Mouse (Mus musculus) liver, embryonic 12.5 days (tissue): ENCODE results near the gene Olfr729. TPM values are rescaled to one million over a fixed set of nuclear protein-coding genes. Genes with fewer than 3 reads are reported as not detected.

Source experiments
- ATAC-seq: fragments of 200-750 bp; cut with Nextera tagmentation; 2 replicates; pipeline ENCODE4 v1.8.0; 2017; ENCODE audit warnings: moderate number of reproducible peaks, mild to moderate bottlenecking, moderate library complexity
- H3K27ac ChIP-seq: fragments of 300-500 bp; sonication (generic); 2 replicates; pipeline ENCODE4 v1.5.1; 2016; ENCODE audit warnings: mild to moderate bottlenecking
- H3K27me3 ChIP-seq: fragments of 300-500 bp; sonication (generic); replicated peaks from 2 replicates; pipeline ENCODE4 v1.6.1; 2016; ENCODE audit warnings: mild to moderate bottlenecking, moderate library complexity
- H3K36me3 ChIP-seq: fragments of 300-500 bp; sonication (generic); 2 replicates; pipeline ENCODE4 v1.6.1; 2016; ENCODE audit warnings: mild to moderate bottlenecking, moderate library complexity
- H3K4me1 ChIP-seq: fragments of 300-500 bp; sonication (generic); 2 replicates; pipeline ENCODE4 v1.6.1; 2016
- H3K4me2 ChIP-seq: fragments of 300-500 bp; sonication (generic); 2 replicates; pipeline ENCODE4 v1.6.1; 2016; ENCODE audit warnings: mild to moderate bottlenecking, moderate library complexity
- H3K4me3 ChIP-seq: fragments of 300-500 bp; sonication (generic); 2 replicates; pipeline ENCODE4 v1.5.1; 2016; ENCODE audit warnings: mild to moderate bottlenecking, moderate library complexity
- H3K9ac ChIP-seq: fragments of 300-500 bp; sonication (generic); 2 replicates; pipeline ENCODE4 v1.6.1; 2016; ENCODE audit warnings: mild to moderate bottlenecking, moderate library complexity
- H3K9me3 ChIP-seq: fragments of 300-500 bp; sonication (generic); replicated peaks from 2 replicates; pipeline ENCODE4 v1.6.1; 2016; ENCODE audit warnings: mild to moderate bottlenecking, moderate library complexity
- WGBS: fragments of 180-500 bp; shearing (Covaris S2); methylation state at CpG from one replicate; pipeline ENCODE4 v1.1.7; 2016; ENCODE audit not compliant: insufficient replicate concordance; 5-methylcytosine and 5-hydroxymethylcytosine counted together
- polyA plus RNA-seq: library from polyadenylated mRNA; unstranded; fragments of >200 nt; fragmentation: Nextera tagmentation; extraction: Ambion mirVana; gene quantifications from 2 replicates; pipeline ENCODE4 v1.2.1, GENCODE M21; 2016

The Olfr729 gene
- polyA plus RNA-seq: not detected in 2 replicates

- Histone ChIP-seq H3K4me2 (no peak within 1 kb of the TSS), H3K27ac (no peak within 1 kb of the TSS), H3K4me3 (no peak within 1 kb of the TSS), H3K36me3 (no peaks in the 10 kb centered on the region), H3K9ac (no peak within 1 kb of the TSS), H3K9me3 (no peaks in the 10 kb centered on the region), H3K27me3 (no peaks in the 10 kb centered on the region), H3K4me1 (no peaks in the 10 kb centered on the region)
- no peak for ATAC-seq
Measured at GRCm38 (mm10) chr14:50152810-50153209, at the start of gene Olfr729. Gene Olfr729, minus strand, starts transcription at chr14:50152910.

GRCm38 (mm10) chr14:50188098-50188497 is 35.4 kb upstream of the Olfr729 start, which contains the start of gene Olfr730:
Gene Olfr730, minus strand, starts transcription at chr14:50188198.
- ATAC-seq: no peak
- no peak within 1 kb of the TSS for H3K4me3 ChIP-seq
- no peaks in the 10 kb centered on the region for H3K27me3 ChIP-seq
- 50% methylated on average over 1 of the region's 1 CpGs for WGBS
- no peak within 1 kb of the TSS for H3K4me2 ChIP-seq
- H3K9me3 ChIP-seq: no peaks in the 10 kb centered on the region
- no peaks in the 10 kb centered on the region for H3K4me1 ChIP-seq
- H3K36me3 ChIP-seq: no peaks in the 10 kb centered on the region
- H3K27ac ChIP-seq: no peak within 1 kb of the TSS
- H3K9ac ChIP-seq: no peak within 1 kb of the TSS

GRCm38 (mm10) chr14:50142580-50142979 is 10.1 kb downstream of the Olfr729 start, which contains the start of gene Olfr728:
Gene Olfr728, minus strand, starts transcription at chr14:50142680.
- 75% methylated on average over 5 of the region's 5 CpGs for WGBS
- Histone ChIP-seq H3K36me3 (no peaks in the 10 kb centered on the region), H3K4me1 (no peaks in the 10 kb centered on the region), H3K4me2 (no peak within 1 kb of the TSS), H3K9ac (no peak within 1 kb of the TSS), H3K9me3 (no peaks in the 10 kb centered on the region), H3K4me3 (no peak within 1 kb of the TSS), H3K27ac (no peak within 1 kb of the TSS), H3K27me3 (no peaks in the 10 kb centered on the region)
- ATAC-seq: no peak

GRCm38 (mm10) chr14:50122886-50123285 is 29.8 kb downstream of the Olfr729 start, which contains the start of gene Olfr727:
Gene Olfr727, plus strand, starts transcription at chr14:50123186.
- 54% methylated on average over 1 of the region's 1 CpGs for WGBS
- H3K36me3 ChIP-seq: no peaks in the 10 kb centered on the region
- ATAC-seq: no peak

More at GRCm38 (mm10) chr14:50122886-50123285, 29.8 kb downstream of the Olfr729 start, which contains the start of gene Olfr727:
- Histone ChIP-seq H3K27ac (no peak within 1 kb of the TSS), H3K4me2 (no peak within 1 kb of the TSS), H3K4me3 (no peak within 1 kb of the TSS), H3K27me3 (no peaks in the 10 kb centered on the region), H3K4me1 (no peaks in the 10 kb centered on the region), H3K9me3 (no peaks in the 10 kb centered on the region), H3K9ac (no peak within 1 kb of the TSS)

Other genes with a start within 250 kb of the Olfr729 start
- not detected in 2 replicates for gene Olfr723, start 221.1 kb downstream of the Olfr729 start, polyA plus RNA-seq
- not detected in 2 replicates for gene Olfr724, start 189.6 kb downstream of the Olfr729 start, polyA plus RNA-seq
- not detected in 2 replicates for gene Olfr725, start 112.5 kb downstream of the Olfr729 start, polyA plus RNA-seq
- gene Olfr726, start 62.0 kb downstream of the Olfr729 start, polyA plus RNA-seq: not detected in 2 replicates
- not detected in 2 replicates for gene Olfr727, start 29.7 kb downstream of the Olfr729 start, polyA plus RNA-seq
- gene Olfr728, start 10.2 kb downstream of the Olfr729 start, polyA plus RNA-seq: not detected in 2 replicates
- not detected in 2 replicates for gene Olfr730, start 35.3 kb upstream of the Olfr729 start, polyA plus RNA-seq
- gene Olfr731, start 89.0 kb upstream of the Olfr729 start, polyA plus RNA-seq: not detected in 2 replicates
- not detected in 2 replicates for gene Olfr732, start 131.3 kb upstream of the Olfr729 start, polyA plus RNA-seq
- gene Olfr733, start 148.6 kb upstream of the Olfr729 start, polyA plus RNA-seq: not detected in 2 replicates
- not detected in 2 replicates for gene Olfr734, start 173.9 kb upstream of the Olfr729 start, polyA plus RNA-seq
- gene Olfr735, start 196.0 kb upstream of the Olfr729 start, polyA plus RNA-seq: not detected in 2 replicates
- gene Tlr11, start 205.0 kb upstream of the Olfr729 start, polyA plus RNA-seq: not detected in 2 replicates
- gene Olfr736, start 228.3 kb upstream of the Olfr729 start, polyA plus RNA-seq: not detected in 2 replicates